Mouse (Mus musculus) R1 (cell line): ENCODE measurements around the gene Gm20388.

Source experiments
- DNase-seq: peaks from one replicate; pipeline ENCODE4 v3.0.0-alpha.2; 2018; ENCODE audit warnings: low read depth, low spot score

Gene Gm20388

DNA sequence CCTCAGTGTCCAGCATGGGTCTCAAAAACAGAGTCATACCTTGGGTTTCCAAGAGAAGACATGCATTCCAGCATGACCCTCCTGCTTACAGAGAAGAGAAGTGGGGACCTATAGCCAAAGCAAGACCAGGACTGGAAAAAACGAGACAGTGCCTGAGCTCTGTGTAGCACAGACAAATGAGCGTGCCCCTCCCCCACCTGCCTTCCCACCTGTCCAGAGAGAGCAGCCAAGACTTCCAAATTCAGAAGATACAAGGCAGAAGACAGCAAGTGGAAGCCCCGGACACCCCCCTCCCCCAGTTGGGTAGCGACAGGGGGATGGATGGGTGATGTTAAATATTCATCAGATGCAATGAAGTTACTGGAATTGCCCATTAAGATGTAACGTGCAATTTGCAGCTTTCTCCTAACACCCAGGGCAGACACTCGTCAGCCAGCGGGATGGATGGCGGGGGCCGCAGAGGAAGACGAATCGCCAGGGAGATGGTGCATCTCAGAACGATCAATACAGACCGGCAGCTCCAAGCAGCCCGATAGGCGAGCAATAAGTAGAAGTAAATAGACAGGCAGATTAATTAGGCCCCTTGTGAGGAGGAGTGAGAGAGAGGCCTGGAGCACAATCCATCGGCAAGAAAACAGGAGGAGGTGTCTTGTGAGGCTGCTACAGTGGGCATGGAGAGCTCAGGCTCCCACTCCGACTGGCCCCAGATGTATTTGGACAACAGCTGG lies 2834.5 kb downstream of the Gm20388 start:
- DNase-seq = no peak

DNA sequence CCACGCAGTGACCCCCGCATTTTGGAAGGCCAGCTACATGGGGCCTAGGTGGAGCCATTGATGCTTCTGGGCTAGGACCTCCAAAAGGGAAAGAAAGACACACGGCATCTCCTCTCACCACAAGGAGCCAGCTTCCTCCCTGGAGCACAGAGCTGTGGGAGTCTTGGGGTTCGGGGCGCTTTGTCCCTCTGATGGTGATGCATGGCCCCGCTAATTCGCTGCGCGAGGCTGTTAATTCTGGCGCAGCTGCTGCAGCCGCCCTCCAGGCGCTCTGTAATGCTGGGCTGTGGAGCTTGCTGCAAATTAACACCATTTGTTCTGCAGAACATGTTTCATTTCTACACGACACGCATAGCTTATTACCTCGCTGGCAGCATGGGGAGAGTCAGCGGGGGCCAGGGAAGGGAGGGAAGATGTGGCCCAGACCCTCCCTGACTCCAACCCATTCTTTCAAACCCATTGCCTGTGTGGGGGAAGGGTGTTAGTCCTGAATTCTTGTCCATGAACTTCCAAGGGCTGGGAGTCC lies 2835.2 kb downstream of the Gm20388 start:
- DNase-seq = no peak

DNA sequence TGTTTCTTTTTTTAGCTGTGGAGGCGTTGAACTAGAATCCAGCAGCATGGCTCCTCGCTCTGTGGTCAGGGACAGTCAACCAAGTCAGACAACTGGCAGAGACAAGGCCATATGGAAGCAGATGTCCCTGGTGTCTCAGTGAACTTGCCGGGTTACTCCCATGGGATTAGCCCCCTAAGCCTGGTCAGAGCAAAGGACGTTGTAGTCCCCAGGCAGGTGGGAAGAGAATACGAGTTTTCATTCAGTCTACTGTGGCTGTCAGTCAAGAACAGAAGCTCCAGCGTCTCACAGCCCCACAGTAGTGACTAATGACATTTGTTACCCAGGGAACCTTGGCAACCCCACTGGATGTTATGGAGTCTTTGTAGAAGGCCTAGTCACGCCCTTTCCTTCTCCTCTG lies 2835.8 kb downstream of the Gm20388 start:
- no peak for DNase-seq

DNA sequence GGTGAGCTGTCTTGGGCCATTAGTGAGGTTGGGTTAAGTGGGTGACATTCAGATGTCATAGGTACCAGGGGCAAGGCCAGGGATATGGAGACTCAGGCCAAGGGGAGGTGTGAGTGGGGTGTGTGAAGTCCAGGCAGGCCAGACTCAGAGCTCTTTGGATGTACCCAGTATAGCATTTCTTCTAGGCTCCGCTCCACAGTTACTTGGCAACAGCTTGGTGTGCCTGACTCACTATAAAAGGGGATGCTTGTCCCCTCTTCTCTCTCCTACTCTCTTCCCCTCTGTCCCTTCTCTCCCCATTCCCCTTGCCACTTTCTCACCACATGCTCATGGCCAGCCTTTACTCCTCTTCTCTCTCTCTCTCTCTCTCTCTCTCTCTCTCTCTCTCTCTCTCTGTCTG lies 2837.2 kb downstream of the Gm20388 start:
- no peak for DNase-seq

DNA sequence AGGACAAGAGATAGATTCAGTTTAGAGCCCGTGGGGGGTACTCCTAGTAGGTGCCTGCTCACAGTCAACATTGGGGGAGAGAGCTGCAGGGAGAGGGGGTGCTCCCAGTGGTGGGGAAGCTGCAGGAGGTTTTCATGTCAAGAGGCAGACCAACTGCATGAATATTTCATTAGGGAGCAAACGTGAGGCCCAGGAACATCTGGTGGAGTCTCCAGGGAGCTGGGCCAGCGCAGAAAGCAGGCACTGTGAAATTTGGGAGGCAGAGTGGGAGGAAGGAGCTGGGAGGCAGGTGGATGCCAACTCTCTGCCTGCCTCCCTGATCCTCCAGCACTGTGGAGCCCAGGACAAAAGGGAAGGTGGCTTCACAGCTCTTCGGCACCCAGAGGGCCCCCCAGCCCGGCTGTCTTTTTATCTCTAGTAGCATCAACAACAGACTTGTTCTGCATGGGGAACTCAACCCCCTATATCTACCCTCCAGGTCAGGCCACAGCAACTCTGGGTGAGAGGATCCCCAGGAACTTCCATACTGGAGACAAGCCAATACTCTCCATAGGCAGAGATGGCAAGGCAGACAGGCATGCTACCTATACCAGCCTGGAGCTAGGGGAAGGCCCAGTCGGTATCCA lies 2838.8 kb downstream of the Gm20388 start:
- DNase-seq = no peak

DNA sequence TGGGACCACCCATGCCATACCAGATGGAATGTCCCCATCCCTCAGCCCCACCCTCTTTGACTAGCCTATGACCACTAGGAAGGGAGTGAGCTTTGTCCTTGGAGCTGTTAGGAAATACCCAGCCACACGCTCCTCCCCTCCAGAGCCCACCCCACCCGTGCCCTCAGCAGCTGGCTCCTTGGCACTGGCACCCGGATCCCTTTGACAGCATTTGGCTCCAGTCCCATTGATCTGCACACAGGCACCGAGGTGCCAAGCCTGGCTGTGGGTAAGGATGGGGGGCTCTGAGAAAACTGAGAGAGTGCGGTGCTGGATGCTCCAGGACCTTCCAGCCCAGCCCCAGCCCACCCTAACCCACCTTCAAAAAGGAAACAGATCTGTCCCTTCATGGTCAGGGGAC lies 2840.7 kb downstream of the Gm20388 start:
- DNase-seq = no peak

DNA sequence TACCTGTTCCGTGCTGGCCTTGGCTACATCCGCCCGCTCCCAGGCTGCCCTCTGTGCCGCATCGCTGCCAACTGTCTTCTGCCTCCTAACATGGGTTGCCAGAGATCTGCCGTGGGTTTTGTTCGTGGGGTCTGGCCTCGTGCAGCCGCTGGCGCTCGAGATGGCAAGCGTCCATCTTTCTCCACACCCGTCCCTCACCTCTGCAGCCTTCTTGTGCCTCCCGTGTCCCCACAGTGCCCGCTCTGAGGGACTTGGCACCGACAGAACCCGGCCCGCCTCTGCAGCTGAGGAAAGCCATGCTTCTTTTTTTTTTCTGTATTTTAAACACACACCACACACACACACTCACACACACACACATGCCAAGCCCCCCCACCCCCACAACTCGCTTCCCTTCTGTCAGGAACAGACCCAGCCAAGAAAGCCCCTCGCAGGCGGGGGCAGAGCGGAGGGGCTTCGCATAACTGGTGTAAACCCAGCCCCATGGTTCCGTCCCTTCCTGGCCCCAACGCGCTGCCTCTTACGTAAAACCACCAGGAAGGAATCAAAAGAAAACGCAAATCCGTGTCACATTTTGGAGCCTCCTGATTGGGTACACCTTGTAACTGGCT lies 2841.6 kb downstream of the Gm20388 start:
- no peak for DNase-seq

DNA sequence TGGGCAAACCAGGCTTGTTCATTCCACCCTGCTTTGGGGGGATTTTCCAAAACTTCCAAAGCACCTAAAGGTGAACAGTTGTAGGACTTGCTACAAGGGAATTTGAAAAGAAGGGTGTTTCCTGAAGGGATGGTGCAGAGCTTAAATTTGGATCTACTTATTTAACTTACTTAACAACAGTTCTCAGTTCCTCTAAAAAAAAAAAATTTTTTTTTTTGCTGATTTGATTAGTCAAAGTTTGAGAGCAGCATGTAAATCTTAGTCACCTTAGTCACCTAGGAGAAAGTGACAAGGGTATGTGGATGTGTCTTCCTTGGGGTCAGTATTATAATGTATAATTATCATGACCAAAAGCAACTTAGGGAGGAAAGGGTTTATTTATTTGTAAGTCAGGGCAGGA lies 2848.0 kb downstream of the Gm20388 start:
- DNase-seq = no peak

DNA sequence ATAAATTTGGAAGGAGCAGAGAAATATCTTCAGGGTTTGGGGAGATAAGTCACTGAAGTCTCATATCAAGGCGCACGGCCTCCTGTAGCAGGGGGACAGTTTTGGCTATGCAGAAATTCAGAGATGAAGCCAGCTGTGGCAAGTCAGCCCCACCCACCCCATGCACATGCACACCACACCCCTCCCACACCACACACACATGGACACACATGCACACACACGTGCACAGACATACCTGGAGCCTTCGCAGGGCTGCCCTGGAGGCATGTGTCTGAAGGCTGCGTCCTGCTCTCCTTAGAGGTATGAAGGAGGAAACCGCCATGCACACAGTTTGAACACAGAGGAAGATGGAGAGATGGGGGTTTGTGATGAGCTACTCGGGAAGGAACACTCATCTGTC lies 2849.5 kb downstream of the Gm20388 start:
- DNase-seq = no peak

DNA sequence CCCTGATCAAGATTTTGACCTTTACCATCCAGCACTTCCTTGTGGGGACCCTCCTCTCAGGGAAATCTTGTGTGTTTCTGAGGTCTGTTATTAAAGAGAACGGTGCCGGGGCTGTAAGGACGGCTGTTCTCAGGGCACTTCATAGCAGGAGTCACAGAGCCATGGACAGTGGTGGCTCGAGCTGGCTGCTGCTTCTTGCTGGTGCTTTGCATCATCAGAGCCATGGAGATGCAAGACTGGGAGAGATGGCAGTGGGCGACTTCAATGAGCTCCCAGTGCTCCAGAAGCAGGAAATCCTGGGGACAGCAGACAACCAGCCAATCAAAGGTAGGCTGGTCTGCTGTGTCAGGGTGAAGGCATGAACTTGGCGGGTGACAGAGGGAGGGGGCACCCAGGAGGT lies 2850.5 kb downstream of the Gm20388 start:
- DNase-seq = no peak

DNA sequence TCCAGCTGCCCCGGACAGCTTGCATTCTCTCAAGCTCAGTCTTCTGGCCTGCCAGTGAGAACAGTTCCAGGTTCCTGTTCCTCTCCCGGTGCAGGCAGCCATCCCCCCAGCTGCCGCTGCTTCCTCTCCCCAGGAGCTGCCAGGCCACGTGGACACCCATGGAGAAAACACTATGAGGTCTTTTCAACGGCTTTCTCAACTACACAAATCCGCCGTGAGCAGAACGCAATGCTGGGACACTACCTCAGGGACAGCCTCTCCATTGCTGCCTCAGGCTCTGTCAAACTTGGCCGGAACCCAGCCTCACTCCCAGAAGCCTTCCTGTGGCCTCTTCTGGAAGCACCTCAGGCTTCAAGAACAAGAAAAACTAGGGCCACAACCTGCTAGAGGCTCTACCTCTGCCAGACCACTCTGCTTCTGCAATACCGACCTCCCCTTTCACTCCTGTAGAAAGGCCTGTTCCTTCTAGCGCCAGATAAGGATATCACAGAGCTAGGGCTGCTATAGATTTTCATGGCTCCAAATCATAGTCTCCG lies 2852.2 kb downstream of the Gm20388 start:
- no peak for DNase-seq

DNA sequence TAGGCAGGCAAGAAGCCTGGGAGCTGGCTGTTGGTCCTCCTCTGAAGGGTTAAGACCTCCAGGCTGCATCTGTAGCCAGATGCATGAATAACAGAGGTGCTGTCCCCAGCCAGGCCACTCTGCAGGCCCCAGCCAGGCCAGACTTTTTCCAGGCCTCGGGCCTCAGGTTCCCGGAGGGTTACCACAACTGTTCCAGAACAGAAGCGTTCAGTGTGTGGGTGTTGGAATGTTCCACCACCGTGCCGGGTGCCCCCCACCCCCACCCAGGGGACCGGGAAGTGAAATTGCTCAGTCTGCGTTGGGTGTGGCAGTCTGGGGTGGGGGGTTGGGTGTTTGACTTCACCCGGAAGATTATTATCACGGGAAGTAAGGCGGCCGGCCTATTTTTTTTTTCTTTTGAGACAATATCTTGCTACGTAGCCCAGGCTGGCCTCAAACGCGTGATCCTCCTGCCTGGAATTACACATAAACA lies 2852.7 kb downstream of the Gm20388 start:
- DNase-seq = no peak

DNA sequence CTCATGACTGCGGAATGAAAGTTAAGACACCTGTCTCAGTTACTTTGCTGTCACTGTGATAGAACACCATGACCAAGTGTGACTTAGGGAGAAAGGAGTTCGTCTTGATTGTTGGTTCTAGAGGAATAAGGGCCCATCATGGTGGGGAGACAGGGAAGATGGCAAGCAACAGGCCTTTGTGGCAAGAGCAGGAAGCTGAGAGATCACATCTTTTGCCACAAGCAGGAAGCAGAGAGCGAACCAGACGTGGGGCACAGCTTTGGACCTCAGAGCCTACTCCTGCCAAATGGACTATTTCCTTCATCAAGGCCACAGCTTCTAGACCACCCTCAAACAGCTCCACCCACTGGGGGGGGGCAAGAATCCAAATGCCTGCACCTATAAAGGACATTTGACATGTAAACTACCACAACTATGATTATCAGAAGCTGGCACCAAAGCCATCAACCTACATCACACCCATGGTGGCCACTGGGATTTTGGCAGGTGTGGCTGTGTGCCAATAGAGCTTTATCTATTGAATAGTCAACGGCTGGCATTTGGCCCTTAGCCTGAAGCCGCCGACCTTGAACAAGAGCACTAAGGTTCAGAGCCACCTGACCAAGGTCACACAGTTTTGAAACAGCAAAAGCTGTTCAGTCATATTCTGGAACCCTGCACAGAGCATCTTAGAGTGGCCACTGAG lies 2854.3 kb downstream of the Gm20388 start:
- DNase-seq = no peak

DNA sequence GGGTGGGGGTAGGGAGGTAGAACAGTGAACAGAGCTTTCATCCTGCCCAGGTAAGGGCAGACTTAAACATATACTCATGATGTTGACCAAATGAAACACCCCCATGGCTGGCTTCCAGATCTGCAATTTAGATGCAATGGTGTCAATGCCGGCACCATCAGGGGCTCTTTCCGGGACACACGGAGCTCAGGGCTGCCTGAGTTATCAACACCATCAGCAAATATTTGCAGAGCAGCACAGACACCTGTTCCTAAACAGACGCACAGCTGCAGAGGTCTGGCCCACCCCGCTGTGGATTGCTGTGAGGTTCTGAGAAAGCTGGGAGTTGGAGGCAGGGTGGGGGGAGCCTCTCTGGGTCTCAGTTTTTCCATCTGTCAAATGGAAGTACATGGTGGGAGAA lies 2855.5 kb downstream of the Gm20388 start:
- DNase-seq = no peak

DNA sequence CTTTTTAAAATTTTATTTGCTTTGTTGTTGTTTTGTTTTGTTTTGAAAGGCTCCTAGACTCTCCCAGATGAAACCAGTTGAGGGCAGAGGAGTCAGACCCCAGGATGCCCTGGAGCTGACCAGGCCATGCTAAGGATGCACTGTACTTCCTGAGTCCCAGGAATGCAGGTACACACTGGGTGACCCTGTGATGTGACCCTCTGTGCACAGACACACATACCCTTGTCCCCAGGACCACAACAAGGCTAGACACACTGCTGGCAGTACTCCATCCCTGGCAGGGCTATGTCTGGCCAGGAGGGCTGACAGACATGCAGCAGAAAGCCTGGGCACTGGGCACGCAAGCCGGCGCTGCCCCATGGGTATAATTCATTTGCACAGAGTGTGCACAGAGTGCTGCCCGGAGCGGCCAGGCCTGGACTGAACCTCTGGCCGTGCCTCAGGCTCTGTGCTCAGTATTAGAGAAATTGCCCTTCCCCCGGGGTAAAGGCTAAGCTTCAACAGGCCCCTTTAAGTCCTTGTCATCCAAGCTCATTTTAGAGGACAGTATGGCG lies 2856.1 kb downstream of the Gm20388 start:
- no peak for DNase-seq

DNA sequence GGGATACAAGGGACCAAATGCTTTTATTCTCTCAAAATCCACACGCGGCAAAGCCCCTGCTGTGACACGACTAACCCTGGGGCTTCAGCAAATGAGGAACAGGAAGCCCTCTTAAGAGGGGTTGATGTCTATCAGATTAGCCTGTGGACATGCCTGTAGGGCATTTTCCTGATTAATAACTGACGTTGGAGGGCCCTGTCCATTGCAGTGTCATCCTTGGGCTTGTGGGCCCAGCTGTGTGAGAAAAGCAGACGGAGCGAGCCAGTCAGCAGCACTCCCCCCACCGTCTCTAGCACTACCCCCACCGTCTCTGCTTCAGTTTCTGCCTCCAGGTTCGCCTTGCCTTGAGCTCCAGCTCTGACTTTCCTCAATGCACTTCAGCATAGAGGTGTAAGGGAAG lies 2856.6 kb downstream of the Gm20388 start:
- no peak for DNase-seq

DNA sequence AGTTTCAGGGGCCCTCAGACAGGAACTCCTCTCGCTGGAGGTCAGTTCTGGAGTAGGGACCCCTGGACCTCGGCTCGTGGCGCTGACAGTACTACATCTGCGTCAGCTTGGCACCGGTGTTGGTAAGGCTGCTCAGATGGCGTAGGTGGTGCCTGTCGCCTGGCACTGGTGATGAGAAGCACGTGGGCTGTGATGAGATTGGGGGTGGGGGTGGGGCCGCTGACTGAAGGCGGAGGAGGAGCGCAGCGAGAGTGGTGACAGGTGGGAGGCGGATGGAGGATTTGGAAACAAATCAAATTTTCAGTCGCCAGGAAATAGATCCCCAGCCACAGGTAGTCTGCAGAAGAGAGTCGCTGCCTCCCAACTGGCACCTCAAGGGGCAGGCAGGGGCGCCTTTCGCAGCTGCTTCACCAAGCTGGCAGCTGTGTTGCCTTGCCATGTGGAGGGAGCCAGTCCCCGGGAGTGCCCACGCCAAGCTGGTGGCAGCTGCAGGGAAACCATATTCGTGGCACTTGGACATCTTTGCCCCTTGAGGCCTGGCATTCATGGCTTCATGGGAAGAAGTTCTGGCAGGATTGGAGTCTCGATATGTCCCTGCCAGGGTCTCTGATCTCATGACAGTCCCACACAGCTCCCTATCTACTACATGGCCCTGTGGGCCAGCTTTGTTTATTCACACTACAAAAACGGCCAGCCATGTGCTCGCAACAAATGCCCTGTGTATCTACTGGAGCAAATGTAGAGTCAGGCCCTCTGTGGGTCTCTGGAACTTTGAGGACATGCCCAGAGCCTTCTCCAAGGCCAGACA lies 2858.8 kb downstream of the Gm20388 start:
- DNase-seq = no peak

DNA sequence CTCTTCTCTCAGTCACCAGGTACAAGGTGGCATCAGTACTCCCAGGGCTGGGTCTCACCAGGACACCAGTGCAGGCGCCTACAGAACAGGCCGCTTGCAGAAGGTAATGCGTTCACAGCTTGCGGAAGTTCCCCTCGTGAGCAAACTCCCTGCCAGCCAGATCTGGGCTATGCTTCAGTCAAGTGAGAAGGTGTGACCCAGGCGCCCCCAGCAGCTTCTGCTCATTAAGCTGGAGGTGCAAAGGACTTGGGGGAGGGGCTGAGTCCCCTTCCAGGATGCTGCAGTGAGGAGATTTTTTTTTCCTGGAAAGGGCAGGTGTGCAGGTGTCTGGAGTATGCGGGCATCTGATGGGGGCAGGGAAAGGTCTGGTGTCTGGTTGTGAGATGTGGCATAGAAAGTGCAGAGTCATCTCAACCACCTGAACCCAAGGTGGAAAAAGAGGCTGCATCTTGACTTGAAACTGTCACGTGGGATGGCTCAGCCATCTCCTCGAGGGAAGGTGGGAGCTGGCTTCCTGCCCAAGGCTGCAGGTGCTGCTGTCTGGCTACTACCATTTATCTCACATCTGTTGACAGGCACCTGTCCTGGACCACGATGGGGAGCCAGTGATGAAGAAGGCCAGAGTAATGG lies 2861.9 kb downstream of the Gm20388 start:
- DNase-seq = no peak

DNA sequence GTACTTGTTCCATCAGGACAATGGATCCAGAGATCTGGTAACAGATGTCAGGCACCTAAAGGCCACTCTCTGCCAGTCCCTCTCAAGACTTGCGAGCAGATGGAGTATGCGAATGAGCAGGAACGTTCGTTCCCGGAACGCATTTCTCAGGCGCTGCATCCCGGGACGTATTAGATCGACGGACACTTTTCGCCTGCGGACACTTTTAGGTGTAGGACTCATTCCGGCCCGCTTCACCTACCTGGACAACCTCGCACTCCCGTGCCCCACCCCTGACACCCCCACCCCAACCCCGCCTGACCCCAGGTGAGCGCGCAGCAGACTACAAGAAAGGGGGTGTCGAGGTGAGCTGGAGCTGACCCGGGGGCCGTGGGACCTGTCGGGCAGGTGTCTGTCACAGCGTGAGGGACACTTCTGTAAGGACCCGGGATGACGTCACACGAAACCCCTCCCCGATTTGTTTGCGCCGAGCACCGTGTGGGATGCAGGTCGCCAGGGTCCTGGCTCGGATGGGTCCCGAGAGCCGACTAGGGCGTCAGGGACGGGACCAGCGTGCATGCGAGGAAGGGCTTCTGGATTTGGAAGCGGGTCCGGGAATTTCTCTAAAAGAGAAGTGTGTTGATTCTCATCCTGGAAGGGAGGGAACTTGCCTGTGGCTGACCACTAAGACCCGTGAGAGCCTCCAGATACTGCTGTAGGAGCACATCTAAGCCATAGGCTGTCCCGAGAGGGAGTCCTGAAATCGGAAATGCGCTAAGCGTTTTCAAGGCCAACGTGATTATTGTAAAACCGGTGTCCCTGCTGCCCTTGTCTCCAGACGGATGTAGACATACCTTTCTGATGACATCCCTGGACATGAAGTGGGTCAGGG lies 2864.9 kb downstream of the Gm20388 start, which contains the start of gene Acsf3:
TSS of gene Acsf3 (plus strand) at position 202 of the 871 bp plus-strand sequence.
- DNase-seq = peak; percentile 79
